Mouse (Mus musculus): ENCODE measurements around the gene Fbxl3. TPM values are rescaled to one million over a fixed set of nuclear protein-coding genes. Genes with fewer than 3 reads are reported as not detected.

Gene Fbxl3
- polyA plus RNA-seq, 1 experiment from 2014 or later = 35.0 TPM

DNA sequence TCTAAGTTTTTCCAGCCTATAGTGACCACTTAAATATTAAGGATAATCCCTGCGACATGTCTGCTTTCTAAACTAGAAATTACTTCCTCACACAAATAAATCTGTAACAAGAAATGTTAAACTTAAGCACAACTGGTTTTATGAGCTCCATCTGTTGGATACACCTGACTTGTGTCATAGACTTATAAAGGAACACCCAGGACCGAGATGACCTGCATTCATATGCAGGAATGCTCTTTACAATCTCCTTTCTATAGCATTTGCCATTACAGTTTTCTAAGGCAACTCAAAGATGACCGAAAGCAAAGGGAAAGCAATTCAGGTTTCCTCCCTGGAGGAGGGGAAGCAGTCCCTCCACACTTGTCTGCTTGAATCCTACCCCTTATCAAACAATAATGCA is 6.1 kb downstream of the Fbxl3 start:
- H3K9me3 ChIP-seq (ENCODE audit: control insufficient read depth, low read length) = no peaks in the 10 kb centered on the region
- DNase-seq (ENCODE audit: low spot score) (no peak), ATAC-seq (ENCODE audit: low read depth) (no peak)
- peaks cover 6% of the 10 kb centered on the region for H3K4me1 ChIP-seq (ENCODE audit: control insufficient read depth, insufficient read depth, low read length)
- H3K4me3 ChIP-seq (ENCODE audit: low read depth, low read length) = no peak overlapping the region
- H3K4me2 ChIP-seq (ENCODE audit: low read depth, low read length) = no peak overlapping the region
- H3K27ac ChIP-seq (replicated peaks; ENCODE audit: low read depth, low read length) = no peak overlapping the region
- no peak overlapping the region for H3K9ac ChIP-seq (ENCODE audit: low read depth, low read length)
- no peaks in the 10 kb centered on the region for H3K27me3 ChIP-seq (replicated peaks; ENCODE audit: control insufficient read depth, insufficient read depth, low read length)
- 89% methylated on average over 3 of the region's 3 CpGs for WGBS
- H3K36me3 ChIP-seq (ENCODE audit: control insufficient read depth, insufficient read depth, low read length) = peaks cover 53% of the 10 kb centered on the region

DNA sequence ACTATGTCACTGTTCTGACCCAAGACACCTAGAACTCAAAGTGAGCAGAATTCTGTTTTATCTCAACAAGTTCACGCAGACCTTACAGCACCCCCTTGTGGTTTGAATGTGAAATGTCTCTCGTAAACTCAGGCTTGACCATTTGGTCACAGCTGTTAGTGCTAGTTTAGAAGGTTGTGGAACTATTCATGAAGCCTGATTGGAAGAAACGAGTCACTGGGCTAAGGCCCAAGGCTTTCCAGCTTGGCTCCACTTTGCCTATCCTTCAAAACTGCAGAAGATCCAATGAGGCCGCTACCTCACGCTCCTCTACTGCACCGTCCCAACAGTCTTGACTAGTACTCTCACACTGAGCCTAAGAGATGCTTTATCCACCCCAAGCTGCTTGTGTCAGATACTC is 10.7 kb downstream of the Fbxl3 start:
- Histone ChIP-seq H3K27ac (replicated peaks; ENCODE audit: low read depth, low read length) (no peak overlapping the region), H3K9ac (ENCODE audit: low read depth, low read length) (no peak overlapping the region), H3K4me3 (ENCODE audit: low read depth, low read length) (no peak overlapping the region), H3K9me3 (ENCODE audit: control insufficient read depth, low read length) (no peaks in the 10 kb centered on the region), H3K36me3 (ENCODE audit: control insufficient read depth, insufficient read depth, low read length) (peaks cover 77% of the 10 kb centered on the region), H3K4me2 (ENCODE audit: low read depth, low read length) (no peak overlapping the region), H3K27me3 (replicated peaks; ENCODE audit: control insufficient read depth, insufficient read depth, low read length) (no peaks in the 10 kb centered on the region), H3K4me1 (ENCODE audit: control insufficient read depth, insufficient read depth, low read length) (no peaks in the 10 kb centered on the region)
- 73% methylated on average over 6 of the region's 6 CpGs for WGBS
- DNase-seq (ENCODE audit: low spot score) (peak; percentile 39), ATAC-seq (ENCODE audit: low read depth) (no peak)

DNA sequence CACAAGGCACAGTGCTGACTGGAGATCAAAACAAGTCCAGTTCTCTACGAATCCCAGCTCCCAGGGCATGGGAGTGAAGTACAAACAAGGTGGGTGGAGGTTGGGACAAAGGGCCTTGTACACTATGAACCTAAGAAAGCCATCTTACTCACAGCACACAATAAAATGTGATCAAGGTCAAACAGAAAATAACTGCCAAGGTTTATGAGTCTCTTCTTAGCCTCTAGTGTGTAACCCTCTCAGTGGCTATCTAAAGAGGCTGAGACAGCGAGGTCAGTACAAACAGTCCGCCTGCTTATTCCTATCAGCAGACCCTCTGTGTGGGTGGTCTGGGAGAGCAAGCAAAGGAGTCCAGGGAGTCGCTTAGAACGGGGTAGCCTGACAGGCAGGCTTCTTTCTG is 11.5 kb downstream of the Fbxl3 start:
- H3K27ac ChIP-seq (replicated peaks; ENCODE audit: low read depth, low read length) = no peak overlapping the region
- H3K9me3 ChIP-seq (ENCODE audit: control insufficient read depth, low read length) = no peaks in the 10 kb centered on the region
- ATAC-seq (ENCODE audit: low read depth) (no peak), DNase-seq (ENCODE audit: low spot score) (no peak)
- 87% methylated on average over 5 of the region's 5 CpGs for WGBS
- no peaks in the 10 kb centered on the region for H3K4me1 ChIP-seq (ENCODE audit: control insufficient read depth, insufficient read depth, low read length)
- H3K27me3 ChIP-seq (replicated peaks; ENCODE audit: control insufficient read depth, insufficient read depth, low read length) = no peaks in the 10 kb centered on the region
- H3K9ac ChIP-seq (ENCODE audit: low read depth, low read length) = no peak overlapping the region
- peaks cover 75% of the 10 kb centered on the region for H3K36me3 ChIP-seq (ENCODE audit: control insufficient read depth, insufficient read depth, low read length)
- no peak overlapping the region for H3K4me2 ChIP-seq (ENCODE audit: low read depth, low read length)
- no peak overlapping the region for H3K4me3 ChIP-seq (ENCODE audit: low read depth, low read length)

DNA sequence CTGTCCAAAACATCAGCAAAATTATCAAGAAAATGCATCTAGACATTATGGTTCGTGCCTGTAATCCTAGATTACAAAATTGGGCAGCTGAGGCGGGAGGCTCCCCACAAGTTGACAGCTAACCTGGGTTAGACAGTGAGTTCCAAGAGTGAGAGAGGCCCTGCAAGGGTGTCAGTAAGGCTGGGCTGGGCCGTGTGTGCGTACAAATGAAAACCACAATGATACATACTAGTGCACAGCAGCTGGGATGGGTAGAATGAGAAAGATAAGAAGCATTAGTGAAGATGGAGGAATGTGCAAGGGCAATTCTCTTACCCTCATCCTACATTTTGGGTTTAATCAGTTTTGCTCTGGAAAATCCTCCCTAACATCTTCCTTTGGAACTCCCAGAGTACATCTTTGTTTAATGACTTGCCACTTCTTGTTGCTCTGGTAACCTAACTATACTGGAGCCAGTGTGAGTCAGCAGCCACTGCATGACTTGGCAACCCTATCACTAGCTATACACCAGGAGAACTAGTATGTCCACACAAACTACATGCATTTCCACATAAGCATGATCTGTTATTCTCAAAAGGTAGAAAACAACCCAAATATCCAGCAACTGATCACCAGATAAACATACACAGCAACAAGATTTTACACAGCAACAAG is 12.6 kb downstream of the Fbxl3 start:
- Histone ChIP-seq H3K9ac (ENCODE audit: low read depth, low read length) (no peak overlapping the region), H3K9me3 (ENCODE audit: control insufficient read depth, low read length) (no peaks in the 10 kb centered on the region), H3K4me3 (ENCODE audit: low read depth, low read length) (no peak overlapping the region), H3K4me2 (ENCODE audit: low read depth, low read length) (no peak overlapping the region), H3K27me3 (replicated peaks; ENCODE audit: control insufficient read depth, insufficient read depth, low read length) (no peaks in the 10 kb centered on the region), H3K4me1 (ENCODE audit: control insufficient read depth, insufficient read depth, low read length) (no peaks in the 10 kb centered on the region), H3K27ac (replicated peaks; ENCODE audit: low read depth, low read length) (no peak overlapping the region), H3K36me3 (ENCODE audit: control insufficient read depth, insufficient read depth, low read length) (peaks cover 78% of the 10 kb centered on the region)
- 94% methylated on average over 4 of the region's 4 CpGs for WGBS
- DNase-seq (ENCODE audit: low spot score) = no peak
- no peak for ATAC-seq (ENCODE audit: low read depth)

DNA sequence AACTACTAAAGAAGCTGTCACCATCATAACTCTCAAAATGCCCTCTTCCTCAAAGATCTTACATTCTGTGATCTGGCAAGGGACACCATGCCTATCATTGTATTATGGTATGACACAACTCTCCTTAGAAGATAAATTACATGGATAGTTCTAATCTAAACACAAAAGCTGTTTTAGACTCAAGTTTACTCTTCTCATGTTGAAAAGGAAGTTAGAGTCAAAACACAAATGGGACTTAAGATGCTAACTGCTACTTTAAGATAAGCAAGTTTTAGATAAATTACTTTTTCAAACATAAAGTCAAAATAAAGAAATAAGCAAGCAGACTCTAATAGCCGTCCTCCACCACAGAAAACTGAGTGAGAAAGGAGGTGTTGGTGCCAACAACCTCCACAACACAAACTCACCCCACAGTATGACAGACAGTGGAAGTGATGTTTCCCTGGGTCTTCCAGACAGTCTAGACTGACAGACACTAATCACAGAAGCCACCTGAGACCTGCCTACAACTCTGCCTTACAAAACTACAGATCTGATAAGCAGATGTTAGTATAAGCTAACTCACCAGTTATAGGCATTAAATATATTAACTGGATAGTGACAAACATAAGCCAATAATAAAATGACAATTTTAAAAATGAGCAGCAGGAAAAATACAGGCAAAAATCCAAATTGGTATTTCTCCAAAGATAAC is 13.4 kb downstream of the Fbxl3 start:
- Histone ChIP-seq H3K27me3 (replicated peaks; ENCODE audit: control insufficient read depth, insufficient read depth, low read length) (no peaks in the 10 kb centered on the region), H3K9me3 (ENCODE audit: control insufficient read depth, low read length) (no peaks in the 10 kb centered on the region), H3K36me3 (ENCODE audit: control insufficient read depth, insufficient read depth, low read length) (peaks cover 73% of the 10 kb centered on the region), H3K27ac (replicated peaks; ENCODE audit: low read depth, low read length) (no peak overlapping the region), H3K4me2 (ENCODE audit: low read depth, low read length) (no peak overlapping the region), H3K4me3 (ENCODE audit: low read depth, low read length) (no peak overlapping the region), H3K4me1 (ENCODE audit: control insufficient read depth, insufficient read depth, low read length) (no peaks in the 10 kb centered on the region), H3K9ac (ENCODE audit: low read depth, low read length) (no peak overlapping the region)
- 88% methylated on average over 1 of the region's 1 CpGs for WGBS
- ATAC-seq (ENCODE audit: low read depth) (no peak), DNase-seq (ENCODE audit: low spot score) (no peak)

DNA sequence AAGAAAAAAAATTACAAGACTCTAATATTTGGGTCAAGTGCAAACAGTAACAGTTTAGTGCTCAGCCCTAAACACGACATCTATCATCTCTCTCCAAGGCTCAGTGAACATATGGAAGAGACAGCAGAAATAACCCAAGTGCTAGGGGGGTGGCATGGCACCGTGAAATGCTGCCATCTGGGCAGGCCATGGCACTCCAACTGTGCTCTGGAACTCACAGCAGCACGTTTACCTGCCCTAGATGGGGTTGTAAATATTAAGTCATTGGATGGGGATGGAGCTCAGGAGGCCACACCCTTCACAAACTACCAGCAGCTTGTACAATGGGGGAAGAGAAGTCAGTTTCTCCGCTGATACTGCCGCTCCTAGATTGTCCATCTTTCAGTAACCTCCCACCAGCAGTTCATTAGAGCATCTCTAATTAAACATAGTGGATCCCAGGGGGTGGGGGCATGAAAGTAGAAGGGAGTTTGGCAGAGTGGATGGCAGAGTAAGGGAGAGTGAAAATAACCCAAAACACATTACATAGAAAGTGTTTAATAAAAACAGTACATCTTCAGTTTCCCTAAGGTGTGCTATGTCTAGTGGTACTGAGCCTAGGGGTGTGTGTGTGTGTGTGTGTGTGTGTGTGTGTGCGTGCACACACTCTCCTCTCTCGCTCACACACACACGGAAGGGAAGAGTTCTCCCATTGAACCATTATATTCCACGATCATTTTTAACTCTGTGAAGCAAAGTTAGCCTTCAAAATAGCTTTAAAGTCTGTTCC is 20.0 kb downstream of the Fbxl3 start:
- H3K4me1 ChIP-seq (ENCODE audit: control insufficient read depth, insufficient read depth, low read length) = no peaks in the 10 kb centered on the region
- no peak overlapping the region for H3K4me3 ChIP-seq (ENCODE audit: low read depth, low read length)
- WGBS = 86% methylated on average over 9 of the region's 9 CpGs
- no peaks in the 10 kb centered on the region for H3K9me3 ChIP-seq (ENCODE audit: control insufficient read depth, low read length)
- ATAC-seq (ENCODE audit: low read depth) (no peak), DNase-seq (ENCODE audit: low spot score) (no peak)
- peaks cover 58% of the 10 kb centered on the region for H3K36me3 ChIP-seq (ENCODE audit: control insufficient read depth, insufficient read depth, low read length)
- H3K9ac ChIP-seq (ENCODE audit: low read depth, low read length) = no peak overlapping the region
- H3K27me3 ChIP-seq (replicated peaks; ENCODE audit: control insufficient read depth, insufficient read depth, low read length) = no peaks in the 10 kb centered on the region
- H3K4me2 ChIP-seq (ENCODE audit: low read depth, low read length) = no peak overlapping the region
- H3K27ac ChIP-seq (replicated peaks; ENCODE audit: low read depth, low read length) = no peak overlapping the region

DNA sequence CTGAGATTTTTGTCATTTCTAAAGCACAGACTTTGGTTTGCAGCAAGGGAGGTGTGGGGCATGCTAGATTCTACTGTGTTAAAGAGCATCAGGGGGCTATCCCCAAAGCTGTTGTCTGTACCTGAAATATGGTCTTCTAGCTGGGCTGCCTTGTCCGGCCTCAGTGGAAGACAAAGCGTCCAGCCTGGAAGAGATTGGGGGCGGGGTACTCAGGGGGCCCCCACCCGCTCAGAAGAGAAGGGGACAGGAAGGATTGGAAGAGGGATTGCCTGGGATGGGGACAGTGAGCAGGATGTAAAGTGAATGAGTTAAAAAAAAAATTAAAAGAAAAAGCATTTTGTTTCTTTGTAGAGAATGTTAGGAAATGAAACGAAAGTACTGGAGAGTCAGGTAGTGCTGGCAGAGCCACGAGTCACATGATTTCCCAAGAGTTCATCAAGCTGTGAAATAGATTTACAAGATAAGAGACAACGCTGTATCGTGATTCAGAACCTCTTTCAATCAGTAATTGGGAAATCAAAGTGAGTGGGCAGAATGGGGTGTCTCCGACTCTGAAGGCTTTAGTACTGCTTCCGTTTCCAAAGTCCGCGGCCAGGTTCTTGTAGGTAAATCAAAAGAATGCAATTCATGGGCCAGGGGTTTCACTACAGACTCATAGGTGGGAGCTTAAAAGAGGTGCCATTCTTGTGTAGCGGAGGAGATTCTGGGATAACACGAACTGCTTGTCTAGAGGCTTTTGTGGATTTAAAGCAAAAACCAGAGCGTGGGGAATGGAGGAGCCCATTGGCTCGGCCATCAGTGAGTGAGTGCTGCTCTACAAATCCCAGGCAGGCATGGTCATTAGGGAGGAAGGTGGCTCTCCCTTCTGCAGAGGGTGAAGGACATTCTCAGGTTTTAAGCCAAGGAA is 21.1 kb downstream of the Fbxl3 start:
- no peak overlapping the region for H3K4me2 ChIP-seq (ENCODE audit: low read depth, low read length)
- H3K27ac ChIP-seq (replicated peaks; ENCODE audit: low read depth, low read length) = no peak overlapping the region
- 88% methylated on average over 16 of the region's 16 CpGs for WGBS
- H3K9me3 ChIP-seq (ENCODE audit: control insufficient read depth, low read length) = no peaks in the 10 kb centered on the region
- no peak overlapping the region for H3K9ac ChIP-seq (ENCODE audit: low read depth, low read length)
- H3K36me3 ChIP-seq (ENCODE audit: control insufficient read depth, insufficient read depth, low read length) = peaks cover 61% of the 10 kb centered on the region
- H3K4me3 ChIP-seq (ENCODE audit: low read depth, low read length) = no peak overlapping the region
- no peaks in the 10 kb centered on the region for H3K27me3 ChIP-seq (replicated peaks; ENCODE audit: control insufficient read depth, insufficient read depth, low read length)
- DNase-seq (ENCODE audit: low spot score) = no peak
- ATAC-seq (ENCODE audit: low read depth) = no peak
- no peaks in the 10 kb centered on the region for H3K4me1 ChIP-seq (ENCODE audit: control insufficient read depth, insufficient read depth, low read length)

DNA sequence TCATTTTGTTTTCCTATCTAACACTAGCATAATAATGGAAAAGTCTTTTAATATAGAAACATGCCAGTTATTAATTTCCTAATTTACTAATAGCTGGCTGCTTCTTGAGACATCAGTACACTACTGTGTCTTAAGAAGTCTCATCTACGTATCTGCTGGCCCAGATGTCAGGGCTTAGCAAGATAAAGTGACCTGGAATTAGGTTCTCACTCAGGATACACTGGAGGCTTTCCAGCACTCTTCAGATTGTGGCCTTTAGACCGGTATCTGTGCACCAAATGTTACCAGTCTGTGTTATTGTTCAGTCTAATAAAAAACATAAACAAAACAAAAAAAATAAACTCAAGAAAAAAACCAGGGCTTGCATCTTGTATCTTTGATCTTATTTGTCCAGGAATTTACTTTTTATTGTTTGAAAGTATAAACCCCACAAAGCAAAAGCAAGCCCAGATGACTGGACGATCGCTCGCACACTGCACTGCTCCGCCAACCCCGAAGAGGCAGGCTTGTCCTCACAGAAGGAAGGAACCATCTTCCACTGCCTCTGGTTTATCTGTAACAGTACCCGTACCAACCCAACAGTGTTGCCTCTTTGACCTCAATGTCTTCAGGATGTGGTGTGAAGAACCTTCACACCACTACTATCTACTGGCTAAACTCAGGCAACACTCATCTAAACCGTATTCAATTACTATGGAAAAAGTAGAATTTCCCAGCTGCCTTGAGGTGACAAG is 21.9 kb downstream of the Fbxl3 start:
- no peaks in the 10 kb centered on the region for H3K4me1 ChIP-seq (ENCODE audit: control insufficient read depth, insufficient read depth, low read length)
- ATAC-seq (ENCODE audit: low read depth) (no peak), DNase-seq (ENCODE audit: low spot score) (no peak)
- H3K9ac ChIP-seq (ENCODE audit: low read depth, low read length) = no peak overlapping the region
- H3K27me3 ChIP-seq (replicated peaks; ENCODE audit: control insufficient read depth, insufficient read depth, low read length) = no peaks in the 10 kb centered on the region
- 85% methylated on average over 9 of the region's 9 CpGs for WGBS
- H3K9me3 ChIP-seq (ENCODE audit: control insufficient read depth, low read length) = no peaks in the 10 kb centered on the region
- no peak overlapping the region for H3K4me3 ChIP-seq (ENCODE audit: low read depth, low read length)
- peaks cover 60% of the 10 kb centered on the region for H3K36me3 ChIP-seq (ENCODE audit: control insufficient read depth, insufficient read depth, low read length)
- no peak overlapping the region for H3K27ac ChIP-seq (replicated peaks; ENCODE audit: low read depth, low read length)
- H3K4me2 ChIP-seq (ENCODE audit: low read depth, low read length) = no peak overlapping the region
